Mouse (Mus musculus) inflammation-experienced regulatory T-cells, adult 16 weeks (primary cell): ENCODE measurements around the gene Atp6v0a2. TPM values are rescaled to one million over a fixed set of nuclear protein-coding genes. Genes with fewer than 3 reads are reported as not detected.

Experiments used
- polyA plus RNA-seq: library from polyadenylated mRNA; unstranded; fragments of 100-300 nt; shearing (Covaris generic); gene quantifications from one replicate; pipeline ENCODE4 v1.2.1, GENCODE M21; 2017

Atp6v0a2 gene
- 95.0 TPM for polyA plus RNA-seq

DNA sequence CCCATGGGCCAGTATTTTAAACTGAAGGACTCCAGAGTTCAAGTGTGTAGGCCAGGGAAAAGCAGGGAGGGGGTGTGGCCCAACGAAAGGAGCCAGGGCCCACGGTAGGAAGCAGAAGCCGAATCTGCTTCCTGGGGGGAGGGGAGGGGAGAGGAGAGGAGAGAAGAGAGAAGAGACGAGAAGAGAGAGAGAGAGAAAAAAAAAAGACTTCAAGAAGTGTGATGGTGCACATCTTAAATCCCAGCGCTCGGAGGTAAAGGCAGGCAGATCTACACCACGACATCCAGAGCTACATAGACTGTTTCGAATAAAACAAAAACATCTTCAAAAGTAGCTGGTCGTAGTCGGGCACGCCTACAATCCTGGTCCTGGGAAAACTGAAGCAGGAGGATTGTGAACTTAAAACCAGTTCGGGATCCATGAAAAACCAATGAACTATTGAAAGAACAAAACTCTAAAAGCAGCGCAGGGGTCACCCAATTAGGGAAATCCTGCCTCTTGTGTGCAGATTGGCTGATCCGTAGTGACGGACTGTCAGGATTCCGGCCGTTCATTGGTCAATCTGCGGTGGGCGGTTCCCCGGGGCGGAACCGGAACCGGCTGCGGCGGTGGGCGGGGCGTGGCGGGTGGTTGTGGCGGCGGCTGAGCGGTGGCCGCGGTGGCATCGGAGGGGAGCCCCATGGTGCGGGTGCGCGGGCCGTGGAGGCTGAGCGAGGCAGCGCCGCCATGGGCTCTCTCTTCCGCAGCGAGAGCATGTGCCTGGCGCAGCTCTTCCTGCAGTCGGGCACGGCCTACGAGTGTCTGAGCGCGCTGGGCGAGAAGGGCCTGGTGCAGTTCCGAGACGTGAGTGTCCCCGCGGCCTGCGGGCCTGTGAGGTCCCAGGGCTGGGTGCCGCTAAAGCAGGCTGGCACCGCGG, at the start of gene Atp6v0a2:
TSS of gene Atp6v0a2 (plus strand) at position 129 of the 916 bp plus-strand sequence.

DNA sequence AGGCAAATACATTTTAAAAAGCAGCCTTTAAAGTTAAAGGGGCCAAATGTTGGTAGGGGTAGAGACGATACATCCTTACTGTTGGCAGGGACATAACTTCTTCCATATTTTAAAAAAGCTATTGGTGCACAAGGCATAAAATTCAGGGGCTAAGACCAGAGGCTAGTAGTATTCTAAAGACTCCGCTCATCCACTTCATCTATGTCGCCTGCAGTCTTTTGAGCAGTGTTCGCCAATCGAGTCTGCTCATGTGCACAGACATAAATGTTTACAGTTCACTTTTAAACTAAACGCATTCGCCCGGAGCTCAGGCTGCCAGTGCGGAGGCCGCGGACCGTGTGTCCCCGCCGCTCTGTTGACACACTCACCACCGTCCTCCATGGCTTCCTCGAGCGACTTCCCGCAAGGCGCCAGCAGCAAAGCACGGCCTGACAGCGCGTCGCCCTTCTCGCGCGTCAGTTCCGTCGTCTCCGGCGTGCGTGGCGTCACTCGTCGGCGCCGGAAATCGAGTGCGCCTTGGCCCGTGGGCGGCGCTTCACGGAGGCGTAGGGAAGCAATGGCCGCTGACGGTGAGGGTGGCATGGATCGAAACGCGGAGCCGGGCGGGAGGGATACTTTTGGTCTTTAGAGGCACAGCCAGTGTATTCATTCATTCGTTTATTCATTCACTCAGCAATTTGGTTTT, 49.6 kb upstream of the Atp6v0a2 start, which contains the start of the genes Eif2b1 and Gtf2h3:
TSS of gene Eif2b1 (minus strand) at position 499 of the 685 bp plus-strand sequence.
TSS of gene Gtf2h3 (plus strand) at position 508 of the 685 bp plus-strand sequence.

DNA sequence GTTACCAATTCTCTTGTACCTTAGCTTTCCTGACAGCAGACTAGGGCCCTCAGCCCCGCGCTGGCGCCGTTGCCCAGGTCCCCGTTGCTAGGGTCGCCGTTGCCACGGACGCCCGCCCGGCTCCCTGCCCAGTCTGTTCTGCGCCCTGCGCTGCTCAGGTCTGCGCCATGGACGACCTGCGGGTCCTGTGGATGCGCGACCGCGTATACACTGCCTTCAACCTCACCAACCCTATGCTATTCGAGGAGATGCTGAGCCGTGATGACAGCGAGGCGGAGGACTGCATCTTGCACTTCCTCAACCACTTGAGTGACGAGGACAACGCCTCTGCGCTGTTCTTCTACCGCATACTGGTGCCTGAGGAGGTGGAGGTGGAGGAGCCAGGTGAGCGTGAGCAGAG, 96.6 kb downstream of the Atp6v0a2 start, which contains the start of gene Dnah10:
TSS of gene Dnah10 (plus strand) at position 89 of the 400 bp plus-strand sequence.

Other genes starting within 250 kb of the Atp6v0a2 start
- gene Sbno1, start 202.6 kb upstream of the Atp6v0a2 start, polyA plus RNA-seq = 155 TPM
- gene Kmt5a, start 188.6 kb upstream of the Atp6v0a2 start, polyA plus RNA-seq = 10.3 TPM
- gene Rilpl2, start 150.2 kb upstream of the Atp6v0a2 start, polyA plus RNA-seq = 107 TPM
- 7.6 TPM for gene Snrnp35, start 145.4 kb upstream of the Atp6v0a2 start, polyA plus RNA-seq
- 3.5 TPM for gene Rilpl1, start 97.2 kb upstream of the Atp6v0a2 start, polyA plus RNA-seq
- 72.4 TPM for gene Tmed2, start 87.9 kb upstream of the Atp6v0a2 start, polyA plus RNA-seq
- 27.9 TPM for gene Ddx55, start 75.7 kb upstream of the Atp6v0a2 start, polyA plus RNA-seq
- 46.5 TPM for gene Eif2b1, start 49.4 kb upstream of the Atp6v0a2 start, polyA plus RNA-seq
- gene Gtf2h3, start 49.4 kb upstream of the Atp6v0a2 start, polyA plus RNA-seq = 64.6 TPM
- not detected for gene Dnah10, start 96.5 kb downstream of the Atp6v0a2 start, polyA plus RNA-seq
- 14.5 TPM for gene Ccdc92, start 233.8 kb downstream of the Atp6v0a2 start, polyA plus RNA-seq
- gene Zfp664, start 234.1 kb downstream of the Atp6v0a2 start, polyA plus RNA-seq = 20.3 TPM